ENCODE assay signal across 4 mouse cellular contexts in genomic region chr15:87894866-87895265, GRCm38 (mm10).
DNase-seq lines count a peak whose midpoint lies in the region.
"Not testable (repeated sequence)": the region's sequence is repeated elsewhere in the genome, so short reads cannot be mapped to it uniquely, and the experiment has no call there.

No protein-coding gene starts in this region.

- H3K4me1 ChIP-seq in ES-E14 (ENCODE audit: control insufficient read depth in 2 of 2, insufficient read depth in 2 of 2, low read length in 2 of 2, poor library complexity in 1 of 2): not testable (repeated sequence)

- DNase-seq in ES-CJ7 (ENCODE audit: low read depth, low spot score): peak; percentile 89
- DNase-seq in ES-E14 (ENCODE audit: low read depth, low spot score): not testable (repeated sequence)
- DNase-seq in R1 (ENCODE audit: low read depth, low spot score): peak; percentile 98
- peak; percentile 89 for DNase-seq in ZHBTc4 (ENCODE audit: low read depth, low spot score)

- not testable (repeated sequence) for H3K9ac ChIP-seq in ES-E14 (ENCODE audit: insufficient read depth, low read depth, low read length, poor library complexity, severe bottlenecking)

- in situ Hi-C loops in ES-E14 (cut with MboI; ENCODE audit: low sequenced_read_pairs in 2 of 2, unreplicated experiment in 2 of 2): not testable (repeated sequence)

- not testable (repeated sequence) for H3K9me3 ChIP-seq in ES-E14 (ENCODE audit: control insufficient read depth, insufficient read depth, low read depth, low read length)

- not testable (repeated sequence) for H3K4me3 ChIP-seq in ES-E14 (ENCODE audit: insufficient read depth in 1 of 2, low read depth in 1 of 2, low read length in 2 of 2, poor library complexity in 1 of 2, severe bottlenecking in 1 of 2)

- peak overlapping the region; percentile 13; the same call in 1 of the 2 replicates for H3K27ac ChIP-seq in ES-E14 (ENCODE audit: insufficient read depth, low read depth, low read length, poor library complexity, severe bottlenecking)

- H3K36me3 ChIP-seq in ES-E14 (ENCODE audit: control insufficient read depth, insufficient read depth, low read length, poor library complexity, severe bottlenecking): not testable (repeated sequence)
